Mouse (Mus musculus): ENCODE results near the gene Cacng1.

Cacng1 gene

DNA sequence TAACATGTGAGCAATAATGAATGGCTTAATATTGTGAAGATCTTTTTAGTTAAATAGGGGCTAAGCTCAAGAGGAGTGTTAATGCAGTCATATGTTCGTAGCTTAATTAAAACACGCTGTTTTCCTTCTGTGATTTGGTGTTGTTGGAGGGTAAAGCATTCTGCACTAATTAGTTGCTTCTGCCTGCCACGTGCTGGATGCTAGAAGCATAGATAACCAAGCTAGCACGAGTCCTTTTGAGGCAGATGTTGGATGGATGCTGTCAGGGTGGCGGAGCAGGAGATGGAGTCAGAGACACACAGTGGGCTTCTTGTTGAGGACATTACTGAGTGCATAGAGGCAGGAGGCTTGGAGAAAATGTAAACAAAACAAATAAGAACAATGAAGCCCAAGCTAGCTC lies 59.2 kb downstream of the Cacng1 start:
- no peak for DNase-seq (ENCODE audit: low read depth, low spot score)

- DNase-seq (ENCODE audit: low read depth, low spot score): no peak
Observed at GRCm38 (mm10) chr11:107655538-107655937, 60.8 kb downstream of the Cacng1 start.
